Mouse (Mus musculus) MN1 (cell line): ENCODE data around the gene Ntng1.

ENCODE experiments used
- DNase-seq: peaks from one replicate; pipeline ENCODE4 v3.0.0-alpha.2; 2016; ENCODE audit warnings: low spot score

Ntng1 gene

GRCm38 (mm10) chr3:109923788-109924187 is 220.0 kb downstream of the Ntng1 start:
- no peak for DNase-seq

GRCm38 (mm10) chr3:109918996-109919395 is 224.8 kb downstream of the Ntng1 start:
- no peak for DNase-seq

GRCm38 (mm10) chr3:109917926-109918694 is 225.7 kb downstream of the Ntng1 start:
- DNase-seq: no peak

- no peak for DNase-seq
Measured at GRCm38 (mm10) chr3:109917077-109917476, 226.7 kb downstream of the Ntng1 start.

DNA sequence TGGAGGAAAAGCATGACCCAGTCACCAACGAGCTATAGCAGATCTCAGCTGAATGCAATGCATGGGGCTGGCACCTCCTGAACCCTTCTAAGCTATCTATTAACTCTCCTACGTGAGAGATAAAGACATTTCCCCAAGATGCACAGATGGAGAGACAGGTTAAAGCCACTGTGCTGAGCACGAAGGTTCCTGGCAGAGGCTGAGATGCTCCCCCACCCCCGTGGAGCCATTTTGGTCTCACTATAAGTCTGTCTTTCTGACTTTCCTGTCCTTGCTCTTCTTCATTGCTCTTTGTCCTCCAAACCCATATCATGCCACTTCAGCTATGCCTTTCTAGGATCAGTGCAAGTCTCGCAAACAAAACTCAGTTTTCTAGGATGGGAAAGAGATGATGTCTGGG is 229.6 kb downstream of the Ntng1 start:
- no peak for DNase-seq

DNA sequence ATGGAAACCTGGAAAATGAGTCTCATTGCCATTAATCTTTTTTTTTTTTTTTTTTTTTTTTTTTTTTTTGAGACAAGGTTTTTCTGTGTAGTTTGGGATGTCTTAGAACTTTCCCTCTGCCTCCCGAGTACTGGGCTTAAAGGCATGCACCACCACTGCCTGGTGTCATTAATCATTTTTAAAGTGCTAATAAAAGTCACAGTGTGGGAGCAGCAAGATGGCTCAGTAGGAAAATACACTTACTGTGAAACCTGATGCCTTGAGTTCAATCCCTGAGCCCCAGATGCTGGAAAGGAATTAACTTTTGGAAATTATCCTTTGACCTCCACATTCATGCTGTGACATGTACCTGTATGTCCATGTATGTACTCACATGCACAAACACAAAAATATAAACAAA is 253.2 kb downstream of the Ntng1 start:
- no peak for DNase-seq

GRCm38 (mm10) chr3:109885672-109886071 is 258.1 kb downstream of the Ntng1 start:
- DNase-seq: no peak

GRCm38 (mm10) chr3:109879061-109879460 is 264.8 kb downstream of the Ntng1 start:
- DNase-seq: no peak

DNA sequence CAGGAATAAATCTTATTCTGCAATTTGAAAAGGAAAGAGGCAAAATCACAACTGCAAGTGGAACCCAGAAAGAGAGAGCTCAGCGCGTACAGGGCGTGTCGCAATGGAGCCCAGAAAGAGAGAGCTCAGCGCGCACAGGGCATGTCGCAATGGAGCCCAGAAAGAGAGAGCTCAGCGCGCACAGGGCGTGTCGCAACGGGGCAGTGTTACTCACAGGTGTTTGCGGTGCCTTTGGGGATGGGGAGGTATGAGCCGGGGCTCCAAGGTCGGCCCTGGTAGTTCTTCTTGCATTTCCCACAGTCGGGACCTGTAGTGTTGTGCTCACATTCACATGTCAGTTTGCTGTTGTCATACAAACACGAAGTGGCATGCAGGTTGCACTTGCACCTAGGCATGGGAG is 271.8 kb downstream of the Ntng1 start:
- DNase-seq: no peak

- DNase-seq: no peak
Measured at GRCm38 (mm10) chr3:109858276-109858675, 285.5 kb downstream of the Ntng1 start.

GRCm38 (mm10) chr3:109854449-109855155 is 289.2 kb downstream of the Ntng1 start:
- DNase-seq: no peak

DNA sequence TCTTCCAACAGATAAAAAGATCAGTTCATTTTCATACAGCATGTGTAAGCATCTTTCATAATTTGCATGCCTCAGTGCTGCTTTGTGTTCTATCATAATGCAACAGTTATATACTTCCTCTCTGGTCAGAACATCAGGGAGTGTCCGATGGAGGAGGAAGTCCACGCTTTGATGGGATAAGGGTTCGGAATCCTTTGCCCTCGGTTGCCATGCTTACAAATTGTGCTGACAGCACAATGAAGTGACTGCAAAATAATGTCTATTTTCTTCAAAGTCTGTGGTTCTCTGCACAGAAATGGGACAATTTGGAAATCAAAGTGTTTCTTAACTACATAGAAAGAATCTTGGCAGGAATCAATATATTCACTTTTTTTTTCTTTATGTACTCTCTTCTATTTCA is 297.2 kb downstream of the Ntng1 start:
- no peak for DNase-seq

DNA sequence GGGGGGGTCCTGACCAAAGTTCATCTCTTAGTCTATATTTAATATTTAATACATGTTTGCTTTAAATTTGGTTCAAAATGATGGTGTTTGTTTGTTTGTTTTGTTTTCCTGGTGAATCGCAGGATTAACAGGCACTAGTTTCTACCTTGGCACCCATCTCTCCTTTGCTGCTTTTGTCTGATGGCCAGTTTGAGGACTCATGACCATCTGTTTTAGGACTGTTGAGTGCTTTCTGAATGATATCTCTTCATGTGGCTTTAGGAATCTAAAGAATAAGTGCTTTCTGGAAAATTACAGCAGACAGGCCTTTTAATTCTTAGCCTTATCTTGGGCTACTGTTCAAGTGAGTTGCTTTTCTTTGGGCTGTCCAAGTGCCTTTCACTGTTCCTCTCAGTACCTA is 318.0 kb downstream of the Ntng1 start:
- DNase-seq: no peak

- DNase-seq: no peak
Measured at GRCm38 (mm10) chr3:109822803-109823474, 320.9 kb downstream of the Ntng1 start.

DNA sequence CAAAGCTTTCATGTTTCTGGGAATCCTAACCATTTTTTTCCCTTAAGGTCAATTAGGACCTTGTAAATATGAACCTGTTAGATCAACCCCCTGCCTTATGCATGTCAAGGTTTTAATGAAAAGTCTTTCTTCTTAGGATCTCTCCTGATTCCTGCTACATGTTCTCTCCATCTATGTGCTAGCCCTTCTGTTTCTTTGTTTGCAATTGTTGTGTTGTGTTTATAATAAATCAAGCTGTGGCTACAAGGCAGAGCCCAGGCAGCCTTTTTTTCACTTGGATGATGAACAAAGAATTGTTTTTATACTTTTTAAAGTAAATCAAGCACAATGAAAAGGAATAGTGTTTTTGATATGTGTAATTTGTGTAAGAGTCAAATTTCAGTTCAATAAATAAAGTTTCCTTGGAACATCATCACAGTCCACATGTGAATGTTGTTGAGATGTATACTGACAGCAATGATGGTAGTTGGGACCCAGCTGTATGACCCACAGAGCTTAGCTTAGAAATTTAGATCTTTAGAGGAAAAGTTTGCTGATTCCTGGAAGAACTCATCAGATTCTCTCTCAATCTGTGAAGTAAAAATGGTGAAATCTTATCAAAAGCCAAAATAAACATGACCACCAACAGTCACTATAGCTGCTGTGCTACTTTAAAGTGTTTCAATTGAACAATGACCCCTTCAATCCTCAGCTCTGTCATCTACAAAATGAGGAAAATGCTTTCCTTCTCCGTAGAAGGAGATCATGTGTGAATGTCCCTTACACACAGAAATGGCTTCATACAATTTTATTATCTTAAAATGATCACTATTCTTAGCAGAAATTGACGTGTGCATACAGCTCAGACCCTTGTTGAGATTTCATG is 324.8 kb downstream of the Ntng1 start:
- no peak for DNase-seq

DNA sequence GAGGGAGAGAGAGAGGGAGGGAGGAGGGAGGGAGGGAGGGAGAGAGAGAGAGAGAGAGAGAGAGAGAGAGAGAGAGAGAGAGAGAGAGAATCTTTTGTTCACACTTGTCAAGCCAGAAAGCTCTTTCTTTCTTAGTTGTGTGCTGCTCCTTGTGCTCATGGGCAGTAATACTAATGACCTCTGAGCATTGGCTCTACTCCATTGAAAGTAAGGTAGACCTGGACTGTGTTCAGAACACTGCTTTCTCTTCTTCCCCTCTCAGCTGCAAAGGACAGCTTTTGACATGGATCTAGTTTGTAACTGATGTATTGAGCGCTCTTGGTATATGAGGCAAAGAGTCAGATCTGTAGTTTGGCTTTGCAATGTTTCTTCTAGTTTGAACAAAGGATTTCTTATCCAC is 334.7 kb downstream of the Ntng1 start:
- no peak for DNase-seq

DNA sequence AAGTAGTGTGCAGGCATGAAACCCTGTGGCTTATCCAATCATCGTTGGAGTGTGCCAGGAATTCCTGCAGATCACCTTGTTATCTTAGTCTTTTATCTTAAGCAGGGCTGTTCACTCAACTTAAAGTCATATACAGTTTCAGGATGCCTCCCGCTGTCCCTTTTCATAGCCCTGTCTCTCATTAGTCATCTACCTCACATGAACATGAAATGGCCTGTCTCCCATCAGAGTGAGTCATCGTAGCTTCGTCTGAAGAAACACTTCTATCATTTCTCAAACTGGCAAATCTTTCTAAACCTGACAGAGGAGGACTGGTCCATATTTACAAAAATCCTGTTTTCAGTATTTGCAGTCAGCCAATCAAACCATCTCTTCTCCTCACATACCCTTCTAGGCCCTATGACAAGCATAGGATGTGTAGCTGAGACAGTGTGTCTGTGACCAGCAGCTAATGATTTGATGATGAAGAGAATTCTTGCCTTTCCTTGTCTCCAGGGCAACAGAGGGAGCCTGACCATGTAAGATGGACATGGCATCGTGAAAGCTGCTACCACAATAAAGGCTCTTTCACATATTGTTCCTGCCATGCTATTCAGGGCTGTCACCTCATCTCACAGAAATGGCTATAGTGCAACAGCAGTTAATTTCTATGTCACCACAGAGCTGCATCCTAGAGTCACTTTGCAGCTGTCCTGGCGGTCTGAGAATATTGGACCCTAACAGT is 336.4 kb downstream of the Ntng1 start:
- DNase-seq: no peak

DNA sequence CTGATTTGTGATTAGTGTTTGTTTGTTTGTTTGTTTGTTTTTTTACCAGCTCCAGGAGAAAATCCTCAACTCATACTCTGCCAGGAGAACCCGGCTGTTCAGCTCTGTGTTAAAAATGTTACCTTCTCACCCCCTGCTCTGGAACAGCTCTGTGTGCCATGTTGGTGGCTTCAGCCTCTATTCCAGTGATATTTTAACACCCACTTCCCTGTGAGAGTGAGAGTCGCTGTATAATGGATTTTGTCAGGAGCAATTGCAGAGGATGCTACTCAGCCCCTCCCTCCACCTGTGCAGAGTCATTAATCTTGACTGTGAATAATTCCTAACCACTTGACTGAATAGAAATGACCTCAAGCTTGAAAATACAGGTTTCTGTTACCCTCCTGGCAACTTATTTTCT is 339.7 kb downstream of the Ntng1 start:
- no peak for DNase-seq

DNA sequence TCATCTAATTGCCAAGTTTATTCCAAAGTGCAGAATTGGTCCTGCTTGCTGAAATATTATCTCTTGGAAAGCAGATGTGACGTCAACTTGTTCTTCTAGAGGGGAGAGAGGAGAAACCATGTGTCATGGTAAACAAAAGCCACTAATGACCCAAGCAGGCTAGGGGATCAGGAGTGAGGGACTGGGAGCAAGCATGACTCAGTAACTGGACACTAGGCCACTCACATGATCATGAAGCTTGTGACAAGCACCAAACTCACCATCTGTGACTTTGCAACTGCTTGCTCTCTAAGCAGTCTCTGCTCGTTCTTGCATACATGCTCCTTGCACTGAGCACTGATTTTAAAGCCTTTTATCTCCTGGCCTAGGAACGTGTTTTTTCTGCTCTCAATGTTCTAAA is 340.2 kb downstream of the Ntng1 start:
- no peak for DNase-seq

GRCm38 (mm10) chr3:109797354-109797753 is 346.5 kb downstream of the Ntng1 start:
- DNase-seq: no peak

DNA sequence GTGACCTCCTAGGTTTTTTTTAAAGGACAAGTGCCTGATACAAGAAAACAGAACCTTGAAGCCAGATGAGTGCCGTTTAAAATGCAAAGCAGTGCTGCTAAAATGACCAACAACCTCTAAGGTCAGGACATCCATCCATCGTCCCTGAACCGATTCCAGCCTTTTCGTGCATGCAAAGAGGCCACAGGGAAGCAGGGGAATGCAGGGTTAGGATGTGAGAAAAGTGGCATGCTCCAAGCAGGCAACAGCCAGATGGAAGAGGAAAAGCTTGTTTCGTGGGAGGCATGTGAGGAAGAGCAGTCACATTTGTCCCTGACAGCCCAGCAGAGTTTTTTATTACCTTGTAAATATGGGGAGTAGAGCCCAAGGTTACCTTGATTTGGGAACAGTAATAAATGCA is 360.6 kb downstream of the Ntng1 start:
- no peak for DNase-seq
